Mouse (Mus musculus): Measurements from ENCODE around the gene Gabra2. TPM values are rescaled to one million over a fixed set of nuclear protein-coding genes. Genes with fewer than 3 reads are reported as not detected.

The Gabra2 gene
- polyA plus RNA-seq, 1 experiment from 2014 or later: 2.0 TPM

GRCm38 (mm10) chr5:71037352-71037751 lies 58.3 kb downstream of the Gabra2 start:
- H3K4me3 ChIP-seq: no peak overlapping the region
- no peaks in the 10 kb centered on the region for H3K4me1 ChIP-seq
- no peak for DNase-seq (ENCODE audit: extremely low spot score, low spot score)
- no peaks in the 10 kb centered on the region for H3K36me3 ChIP-seq (replicated peaks)
- H3K27me3 ChIP-seq (ENCODE audit: poor library complexity, severe bottlenecking): no peaks in the 10 kb centered on the region
- WGBS: 72% methylated on average over 3 of the region's 3 CpGs
- H3K27ac ChIP-seq: no peak overlapping the region
- no peaks in the 10 kb centered on the region for H3K9me3 ChIP-seq

GRCm38 (mm10) chr5:71025956-71026355 lies 69.7 kb downstream of the Gabra2 start:
- 87% methylated on average over 4 of the region's 4 CpGs for WGBS
- no peaks in the 10 kb centered on the region for H3K36me3 ChIP-seq (replicated peaks)
- H3K27me3 ChIP-seq (ENCODE audit: poor library complexity, severe bottlenecking): no peaks in the 10 kb centered on the region
- H3K4me3 ChIP-seq: no peak overlapping the region
- no peak overlapping the region for H3K27ac ChIP-seq
- no peaks in the 10 kb centered on the region for H3K9me3 ChIP-seq
- H3K4me1 ChIP-seq: no peaks in the 10 kb centered on the region
- DNase-seq (ENCODE audit: extremely low spot score, low spot score): no peak

GRCm38 (mm10) chr5:71011751-71012150 lies 83.9 kb downstream of the Gabra2 start:
- Histone ChIP-seq H3K4me3 (no peak overlapping the region), H3K27ac (no peak overlapping the region), H3K9me3 (no peaks in the 10 kb centered on the region), H3K36me3 (replicated peaks) (no peaks in the 10 kb centered on the region), H3K27me3 (ENCODE audit: poor library complexity, severe bottlenecking) (no peaks in the 10 kb centered on the region), H3K4me1 (peaks cover 6% of the 10 kb centered on the region; the same call in 1 of the 2 replicates)
- no peak for DNase-seq (ENCODE audit: extremely low spot score, low spot score)
- WGBS: 66% methylated on average over 2 of the region's 2 CpGs

GRCm38 (mm10) chr5:71011271-71011670 lies 84.4 kb downstream of the Gabra2 start:
- no peak for DNase-seq (ENCODE audit: extremely low spot score, low spot score)

GRCm38 (mm10) chr5:71010797-71011196 lies 84.9 kb downstream of the Gabra2 start:
- H3K4me1 ChIP-seq: peaks cover 11% of the 10 kb centered on the region
- no peak overlapping the region for H3K27ac ChIP-seq
- no peaks in the 10 kb centered on the region for H3K9me3 ChIP-seq
- 92% methylated on average over 3 of the region's 3 CpGs for WGBS
- no peaks in the 10 kb centered on the region for H3K36me3 ChIP-seq (replicated peaks)
- H3K4me3 ChIP-seq: no peak overlapping the region
- no peaks in the 10 kb centered on the region for H3K27me3 ChIP-seq (ENCODE audit: poor library complexity, severe bottlenecking)
- DNase-seq (ENCODE audit: extremely low spot score, low spot score): no peak

More at GRCm38 (mm10) chr5:71011271-71011670, 84.4 kb downstream of the Gabra2 start:
- Histone ChIP-seq H3K27ac (no peak overlapping the region), H3K4me3 (no peak overlapping the region), H3K9me3 (no peaks in the 10 kb centered on the region), H3K36me3 (replicated peaks) (no peaks in the 10 kb centered on the region), H3K4me1 (peaks cover 11% of the 10 kb centered on the region), H3K27me3 (ENCODE audit: poor library complexity, severe bottlenecking) (no peaks in the 10 kb centered on the region)
- 60% methylated on average over 2 of the region's 2 CpGs for WGBS

- H3K4me3 ChIP-seq: no peak overlapping the region
- no peaks in the 10 kb centered on the region for H3K27me3 ChIP-seq (ENCODE audit: poor library complexity, severe bottlenecking)
- H3K9me3 ChIP-seq: no peaks in the 10 kb centered on the region
- no peaks in the 10 kb centered on the region for H3K36me3 ChIP-seq (replicated peaks)
- no peaks in the 10 kb centered on the region for H3K4me1 ChIP-seq
- no peak for DNase-seq (ENCODE audit: extremely low spot score, low spot score)
- WGBS: 87% methylated on average over 13 of the region's 13 CpGs
- no peak overlapping the region for H3K27ac ChIP-seq
These were observed 99.9 kb downstream of the Gabra2 start for GRCm38 (mm10) chr5:70995617-70996325.

GRCm38 (mm10) chr5:70993281-70993680 lies 102.4 kb downstream of the Gabra2 start:
- Histone ChIP-seq H3K4me1 (peaks cover 4% of the 10 kb centered on the region; the same call in 1 of the 2 replicates), H3K36me3 (replicated peaks) (no peaks in the 10 kb centered on the region), H3K4me3 (no peak overlapping the region), H3K27me3 (ENCODE audit: poor library complexity, severe bottlenecking) (no peaks in the 10 kb centered on the region), H3K9me3 (no peaks in the 10 kb centered on the region), H3K27ac (no peak overlapping the region)
- DNase-seq (ENCODE audit: extremely low spot score, low spot score): no peak
- 67% methylated on average over 2 of the region's 2 CpGs for WGBS

- no peaks in the 10 kb centered on the region for H3K27me3 ChIP-seq (ENCODE audit: poor library complexity, severe bottlenecking)
- 92% methylated on average over 3 of the region's 3 CpGs for WGBS
- H3K4me3 ChIP-seq: no peak overlapping the region
- H3K27ac ChIP-seq: no peak overlapping the region
- no peaks in the 10 kb centered on the region for H3K36me3 ChIP-seq (replicated peaks)
- H3K4me1 ChIP-seq: peaks cover 4% of the 10 kb centered on the region; the same call in 1 of the 2 replicates
- DNase-seq (ENCODE audit: extremely low spot score, low spot score): no peak
- no peaks in the 10 kb centered on the region for H3K9me3 ChIP-seq
These were observed 104.8 kb downstream of the Gabra2 start for GRCm38 (mm10) chr5:70990891-70991290.
